Mouse (Mus musculus) bone marrow, adult 2 months (tissue): ENCODE measurements around the gene Plekha3.

Experiments
- CTCF ChIP-seq: fragments of 200-500 bp; IDR thresholded peaks from 2 replicates; pipeline ENCODE4 v1.5.1; 2011; ENCODE audit warnings: low read length, control low read depth; ENCODE audit not compliant: control insufficient read depth, insufficient read depth
- POLR2A ChIP-seq: fragments of 200-500 bp; IDR thresholded peaks from 2 replicates; pipeline ENCODE4 v1.6.1; 2011; ENCODE audit warnings: low read depth, mild to moderate bottlenecking, control low read depth, low read length, borderline replicate concordance; ENCODE audit not compliant: control insufficient read depth

GRCm38 (mm10) chr2:76643801-76644200 is 31.3 kb upstream of the Plekha3 start:
- TF ChIP-seq CTCF: no peak
- no peak for TF ChIP-seq POLR2A
